Mouse (Mus musculus) lung, embryonic 15.5 days (tissue): ENCODE measurements around the gene Unc45a. TPM values are rescaled to one million over a fixed set of nuclear protein-coding genes. Genes with fewer than 3 reads are reported as not detected.
A peak's percentile ranks its signal among the peaks of the same experiment; 100 is the strongest.

Experiments
- ATAC-seq: fragments of 200-750 bp; cut with Nextera tagmentation; 2 replicates; pipeline ENCODE4 v1.8.0; 2017; ENCODE audit warnings: moderate number of reproducible peaks, borderline replicate concordance; ENCODE audit not compliant: low FRiP score, low TSS enrichment; ENCODE audit errors: extremely low read depth
- H3K27ac ChIP-seq: fragments of 300-500 bp; sonication (generic); 2 replicates; pipeline ENCODE4 v1.5.1; 2015; ENCODE audit warnings: moderate library complexity, mild to moderate bottlenecking, inconsistent platforms
- H3K27me3 ChIP-seq: fragments of 300-500 bp; sonication (generic); 2 replicates; pipeline ENCODE4 v1.6.1; 2015; ENCODE audit warnings: inconsistent platforms
- H3K36me3 ChIP-seq: fragments of 300-500 bp; sonication (generic); 2 replicates; pipeline ENCODE4 v1.6.1; 2015; ENCODE audit warnings: inconsistent platforms
- H3K4me1 ChIP-seq: fragments of 300-500 bp; sonication (generic); 2 replicates; pipeline ENCODE4 v1.6.1; 2015; ENCODE audit warnings: inconsistent platforms
- H3K4me2 ChIP-seq: fragments of 300-500 bp; sonication (generic); 2 replicates; pipeline ENCODE4 v1.6.1; 2015; ENCODE audit warnings: inconsistent platforms, mild to moderate bottlenecking, moderate library complexity
- H3K4me3 ChIP-seq: fragments of 300-500 bp; sonication (generic); 2 replicates; pipeline ENCODE4 v1.5.1; 2015; ENCODE audit warnings: mild to moderate bottlenecking, inconsistent platforms
- H3K9ac ChIP-seq: fragments of 300-500 bp; sonication (generic); 2 replicates; pipeline ENCODE4 v1.6.1; 2015; ENCODE audit warnings: inconsistent platforms
- H3K9me3 ChIP-seq: fragments of 300-500 bp; sonication (generic); 2 replicates; pipeline ENCODE4 v1.6.1; 2016; ENCODE audit warnings: inconsistent platforms
- WGBS: fragments of 180-500 bp; shearing (Covaris S2); methylation state at CpG from one replicate; pipeline ENCODE4 v1.1.7; 2015; 5-methylcytosine and 5-hydroxymethylcytosine counted together
- polyA plus RNA-seq: library from polyadenylated mRNA; unstranded; fragments of >200 nt; fragmentation: Nextera tagmentation; extraction: Ambion mirVana; gene quantifications from 2 replicates; pipeline ENCODE4 v1.2.1, GENCODE M21; 2015

The Unc45a gene
- 36.8 and 42.2 TPM in 2 replicates for polyA plus RNA-seq

DNA sequence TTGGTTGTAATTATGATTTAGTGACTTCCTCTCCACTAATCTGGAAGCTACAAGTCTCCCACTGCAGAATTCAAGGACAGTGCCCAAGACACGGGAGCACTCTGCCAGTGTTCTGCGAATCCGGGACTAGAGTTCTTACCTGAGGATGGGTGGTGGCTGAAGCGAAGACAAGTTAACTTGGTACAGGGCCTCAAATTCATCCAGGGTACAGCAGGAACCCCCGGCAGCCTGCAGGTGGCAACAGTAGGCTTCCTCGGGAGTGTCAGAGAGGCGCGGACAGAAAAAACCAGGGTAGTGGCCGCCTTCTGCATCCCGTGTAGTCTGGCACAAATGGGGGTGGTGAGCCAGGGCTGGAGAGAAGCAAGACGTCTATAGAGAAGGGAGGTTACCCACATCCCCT lies at the start of gene Unc45a:
Gene Unc45a (minus strand): TSS at position 213 of the 400 bp plus-strand sequence.
- peak within 1 kb of the TSS; percentile 81 for H3K4me2 ChIP-seq
- under 1% methylated on average over 11 of the region's 11 CpGs for WGBS
- peak within 1 kb of the TSS; percentile 88 for H3K27ac ChIP-seq
- peaks cover 18% of the 10 kb centered on the region for H3K36me3 ChIP-seq
- no peaks in the 10 kb centered on the region for H3K9me3 ChIP-seq
- peak within 1 kb of the TSS; percentile 64 for H3K9ac ChIP-seq
- ATAC-seq, result peak; percentile 64
- H3K27me3 ChIP-seq, result no peaks in the 10 kb centered on the region
- H3K4me1 ChIP-seq, result peaks cover 37% of the 10 kb centered on the region
- H3K4me3 ChIP-seq, result peak within 1 kb of the TSS; percentile 61

GRCm38 (mm10) chr7:80387633-80388543 lies 47.1 kb upstream of the Unc45a start, which contains the start of gene Fes:
Gene Fes (minus strand): TSS chr7:80387946.
- ATAC-seq, result peak; percentile 33; the same call in 1 of the 2 replicates
- Histone ChIP-seq H3K36me3 (peaks cover 33% of the 10 kb centered on the region), H3K4me3 (peak within 1 kb of the TSS; percentile 36), H3K27me3 (no peaks in the 10 kb centered on the region), H3K27ac (peak within 1 kb of the TSS; percentile 75), H3K4me1 (peaks cover 20% of the 10 kb centered on the region), H3K9me3 (no peaks in the 10 kb centered on the region), H3K9ac (peak within 1 kb of the TSS; percentile 43), H3K4me2 (peak within 1 kb of the TSS; percentile 47)
- 19% methylated on average over 33 of the region's 33 CpGs for WGBS

GRCm38 (mm10) chr7:80387033-80387632 lies 46.3 kb upstream of the Unc45a start:
- Histone ChIP-seq H3K27ac (peak overlapping the region; percentile 75), H3K9ac (peak overlapping the region; percentile 43), H3K4me1 (peaks cover 20% of the 10 kb centered on the region), H3K27me3 (no peaks in the 10 kb centered on the region), H3K4me3 (peak overlapping the region; percentile 36), H3K4me2 (peak overlapping the region; percentile 47), H3K36me3 (peaks cover 25% of the 10 kb centered on the region), H3K9me3 (no peaks in the 10 kb centered on the region)
- ATAC-seq, result no peak
- 38% methylated on average over 17 of the region's 17 CpGs for WGBS

GRCm38 (mm10) chr7:80386235-80386930 lies 45.6 kb upstream of the Unc45a start:
- Histone ChIP-seq H3K9ac (peak overlapping the region; percentile 43; the same call in 1 of the 2 replicates), H3K27me3 (no peaks in the 10 kb centered on the region), H3K4me3 (peak overlapping the region; percentile 36), H3K4me2 (peak overlapping the region; percentile 47), H3K4me1 (peaks cover 20% of the 10 kb centered on the region), H3K9me3 (no peaks in the 10 kb centered on the region), H3K36me3 (peaks cover 18% of the 10 kb centered on the region), H3K27ac (peak overlapping the region; percentile 75)
- ATAC-seq, result peak; percentile 75
- 39% methylated on average over 18 of the region's 18 CpGs for WGBS

- WGBS, result 68% methylated on average over 11 of the region's 11 CpGs
These were observed 42.1 kb upstream of the Unc45a start for GRCm38 (mm10) chr7:80382919-80383318.

DNA sequence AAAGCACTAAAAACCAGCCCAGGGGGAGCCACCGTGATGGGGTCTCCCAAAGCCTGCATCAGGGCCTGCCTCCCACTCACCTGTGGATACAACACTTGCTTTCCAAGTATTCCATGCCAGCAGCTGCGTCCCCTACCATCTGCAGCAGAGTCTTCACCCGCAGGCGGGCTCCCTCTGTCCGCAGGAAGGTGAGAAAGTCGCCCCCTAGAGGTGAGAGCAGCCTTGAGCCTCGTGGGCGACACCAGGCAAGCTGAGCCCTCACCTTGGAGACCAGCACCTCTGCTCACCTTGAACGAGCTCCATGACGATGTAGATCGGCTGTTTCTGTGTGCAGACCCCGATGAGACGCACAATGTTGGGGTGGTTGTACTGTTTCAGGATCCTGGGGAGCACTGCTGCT lies 38.7 kb upstream of the Unc45a start:
- Histone ChIP-seq H3K27ac (no peak overlapping the region), H3K4me1 (no peaks in the 10 kb centered on the region), H3K4me2 (no peak overlapping the region), H3K36me3 (peaks cover 4% of the 10 kb centered on the region; the same call in 1 of the 2 replicates), H3K9me3 (no peaks in the 10 kb centered on the region), H3K27me3 (no peaks in the 10 kb centered on the region), H3K9ac (no peak overlapping the region), H3K4me3 (no peak overlapping the region)
- WGBS, result 58% methylated on average over 13 of the region's 13 CpGs
- no peak for ATAC-seq

More at GRCm38 (mm10) chr7:80382919-80383318, 42.1 kb upstream of the Unc45a start:
- Histone ChIP-seq H3K27ac (no peak overlapping the region), H3K9me3 (no peaks in the 10 kb centered on the region), H3K36me3 (peaks cover 4% of the 10 kb centered on the region; the same call in 1 of the 2 replicates), H3K27me3 (no peaks in the 10 kb centered on the region), H3K4me1 (peaks cover 16% of the 10 kb centered on the region), H3K4me2 (no peak overlapping the region), H3K9ac (no peak overlapping the region), H3K4me3 (no peak overlapping the region)
- ATAC-seq, result no peak

DNA sequence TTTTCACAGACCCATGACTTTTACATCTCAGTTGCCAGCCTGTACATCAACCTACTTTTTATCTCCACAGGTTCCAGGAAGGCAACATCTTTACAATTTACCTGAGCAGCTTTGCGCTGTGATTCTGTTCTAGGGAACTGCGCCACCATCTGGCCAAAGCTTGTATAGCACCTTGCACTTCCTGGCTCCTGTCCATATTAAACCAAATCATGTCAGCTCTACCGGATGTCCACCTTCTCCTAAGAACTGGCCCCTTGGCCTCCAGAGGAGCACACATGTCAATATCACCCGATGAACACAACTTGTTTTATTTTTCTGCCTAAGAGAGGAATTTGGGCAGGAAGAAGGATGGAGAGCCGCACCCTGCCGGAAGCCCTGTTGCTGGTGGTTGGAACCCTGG lies 36.7 kb upstream of the Unc45a start:
- WGBS, result 23% methylated on average over 6 of the region's 6 CpGs
- no peak overlapping the region for H3K4me3 ChIP-seq
- no peak overlapping the region for H3K27ac ChIP-seq
- no peak overlapping the region for H3K9ac ChIP-seq
- H3K4me1 ChIP-seq, result no peaks in the 10 kb centered on the region
- H3K27me3 ChIP-seq, result no peaks in the 10 kb centered on the region
- H3K9me3 ChIP-seq, result no peaks in the 10 kb centered on the region
- peaks cover 4% of the 10 kb centered on the region; the same call in 1 of the 2 replicates for H3K36me3 ChIP-seq
- no peak for ATAC-seq
- H3K4me2 ChIP-seq, result no peak overlapping the region

GRCm38 (mm10) chr7:80376192-80376591 lies 35.4 kb upstream of the Unc45a start:
- ATAC-seq, result no peak
- H3K4me3 ChIP-seq, result no peak overlapping the region
- no peaks in the 10 kb centered on the region for H3K27me3 ChIP-seq
- H3K4me1 ChIP-seq, result no peaks in the 10 kb centered on the region
- 74% methylated on average over 10 of the region's 10 CpGs for WGBS
- no peak overlapping the region for H3K4me2 ChIP-seq
- 0 out of 2 replicates have a peak, but pooled peaks cover 4% of the 10 kb centered on the region for H3K36me3 ChIP-seq
- H3K9me3 ChIP-seq, result no peaks in the 10 kb centered on the region
- H3K9ac ChIP-seq, result no peak overlapping the region
- no peak overlapping the region for H3K27ac ChIP-seq

GRCm38 (mm10) chr7:80375376-80376039 lies 34.7 kb upstream of the Unc45a start:
- 0 out of 2 replicates have a peak, but pooled peaks cover 4% of the 10 kb centered on the region for H3K36me3 ChIP-seq
- H3K4me1 ChIP-seq, result no peaks in the 10 kb centered on the region
- H3K4me2 ChIP-seq, result no peak overlapping the region
- no peak overlapping the region for H3K9ac ChIP-seq
- no peaks in the 10 kb centered on the region for H3K27me3 ChIP-seq
- no peak for ATAC-seq
- no peaks in the 10 kb centered on the region for H3K9me3 ChIP-seq
- 60% methylated on average over 9 of the region's 9 CpGs for WGBS
- no peak overlapping the region for H3K4me3 ChIP-seq
- no peak overlapping the region for H3K27ac ChIP-seq

- no peak overlapping the region for H3K9ac ChIP-seq
- H3K4me2 ChIP-seq, result no peak overlapping the region
- no peak for ATAC-seq
- WGBS, result 83% methylated on average over 3 of the region's 3 CpGs
- no peak overlapping the region for H3K27ac ChIP-seq
- no peak overlapping the region for H3K4me3 ChIP-seq
- peaks cover 7% of the 10 kb centered on the region for H3K4me1 ChIP-seq
- no peaks in the 10 kb centered on the region for H3K9me3 ChIP-seq
- H3K36me3 ChIP-seq, result 0 out of 2 replicates have a peak, but pooled peaks cover 4% of the 10 kb centered on the region
- no peaks in the 10 kb centered on the region for H3K27me3 ChIP-seq
These were observed 33.9 kb upstream of the Unc45a start for GRCm38 (mm10) chr7:80374733-80375132.

DNA sequence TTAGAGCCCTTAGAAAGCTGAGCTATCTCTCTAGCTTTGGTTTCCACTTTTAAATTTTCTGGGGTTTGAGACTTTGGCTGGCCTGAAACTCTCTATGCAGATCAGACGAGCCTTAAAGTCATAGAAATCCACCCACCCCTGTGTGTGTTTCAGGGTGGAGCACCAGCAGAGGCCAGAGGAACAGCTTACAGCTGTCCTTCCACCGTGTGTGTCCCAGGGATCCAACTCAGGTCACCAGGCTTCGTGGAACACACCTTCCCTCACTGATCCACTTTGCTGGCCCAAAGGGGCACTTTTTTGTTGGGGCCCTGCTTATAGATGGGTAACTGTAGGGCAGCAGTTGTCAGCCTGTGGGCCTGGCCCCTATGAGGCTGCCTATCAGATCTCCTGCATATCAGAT lies 33.5 kb upstream of the Unc45a start:
- 49% methylated on average over 3 of the region's 3 CpGs for WGBS
- no peaks in the 10 kb centered on the region for H3K27me3 ChIP-seq
- no peak overlapping the region for H3K9ac ChIP-seq
- no peaks in the 10 kb centered on the region for H3K9me3 ChIP-seq
- no peak overlapping the region for H3K4me2 ChIP-seq
- no peaks in the 10 kb centered on the region for H3K36me3 ChIP-seq
- no peak overlapping the region for H3K27ac ChIP-seq
- H3K4me3 ChIP-seq, result no peak overlapping the region
- peaks cover 11% of the 10 kb centered on the region for H3K4me1 ChIP-seq
- ATAC-seq, result no peak
